Mouse (Mus musculus) NIH3T3 (cell line): ENCODE data around the gene Rab3ip.
A peak's percentile ranks its signal among the peaks of the same experiment; 100 is the strongest.

Experiments
- DNase-seq: peaks from one replicate; pipeline ENCODE4 v3.0.0-alpha.2; 2012; ENCODE audit warnings: low read depth

The Rab3ip gene

GRCm38 (mm10) chr10:116920641-116921040 is 29.9 kb downstream of the Rab3ip start:
- DNase-seq = no peak

- DNase-seq = no peak
These were observed 30.9 kb downstream of the Rab3ip start for GRCm38 (mm10) chr10:116919368-116920317.

- DNase-seq = no peak
These were observed 34.0 kb downstream of the Rab3ip start for GRCm38 (mm10) chr10:116916581-116916980.

- DNase-seq = no peak
These were observed 35.3 kb downstream of the Rab3ip start for GRCm38 (mm10) chr10:116915286-116915685.

- DNase-seq = peak; percentile 48
These were observed 36.0 kb downstream of the Rab3ip start for GRCm38 (mm10) chr10:116914586-116914985.

GRCm38 (mm10) chr10:116913647-116914273 is 36.8 kb downstream of the Rab3ip start:
- no peak for DNase-seq

- DNase-seq = no peak
These were observed 37.7 kb downstream of the Rab3ip start for GRCm38 (mm10) chr10:116912850-116913249.

- DNase-seq = no peak
These were observed 41.5 kb downstream of the Rab3ip start for GRCm38 (mm10) chr10:116908901-116909642.

GRCm38 (mm10) chr10:116906794-116907193 is 43.8 kb downstream of the Rab3ip start:
- no peak for DNase-seq

- no peak for DNase-seq
These were observed 46.1 kb downstream of the Rab3ip start for GRCm38 (mm10) chr10:116904503-116904908.

- no peak for DNase-seq
These were observed 54.0 kb downstream of the Rab3ip start, which contains the start of gene Myrfl for GRCm38 (mm10) chr10:116896336-116897177. TSS of gene Myrfl (minus strand) at chr10:116896919.

GRCm38 (mm10) chr10:116895108-116895833 is 55.3 kb downstream of the Rab3ip start:
- peak; percentile 27 for DNase-seq

- no peak for DNase-seq
These were observed 56.0 kb downstream of the Rab3ip start for GRCm38 (mm10) chr10:116894540-116894939.

GRCm38 (mm10) chr10:116893753-116894152 is 56.8 kb downstream of the Rab3ip start:
- peak; percentile 73 for DNase-seq

GRCm38 (mm10) chr10:116890587-116890986 is 60.0 kb downstream of the Rab3ip start:
- no peak for DNase-seq

- no peak for DNase-seq
These were observed 66.0 kb downstream of the Rab3ip start for GRCm38 (mm10) chr10:116884552-116884951.

GRCm38 (mm10) chr10:116883531-116883930 is 67.0 kb downstream of the Rab3ip start:
- peak; percentile 19 for DNase-seq

- DNase-seq = no peak
These were observed 73.1 kb downstream of the Rab3ip start for GRCm38 (mm10) chr10:116877436-116877835.

- no peak for DNase-seq
These were observed 76.1 kb downstream of the Rab3ip start for GRCm38 (mm10) chr10:116874490-116874889.

- no peak for DNase-seq
These were observed 78.6 kb downstream of the Rab3ip start for GRCm38 (mm10) chr10:116872016-116872410.
